Mouse (Mus musculus): ENCODE measurements around the gene Rabep1. TPM values are rescaled to one million over a fixed set of nuclear protein-coding genes. Genes with fewer than 3 reads are reported as not detected.

Rabep1 gene
- total and polyA plus RNA-seq, 2 experiments = 3.5 to 29.1 TPM

GRCm38 (mm10) chr11:70970560-70971540 lies 126.3 kb downstream of the Rabep1 start:
- no peaks in the 10 kb centered on the region for H3K27me3 ChIP-seq (ENCODE audit: control insufficient read depth, insufficient read depth, low read length)
- H3K36me3 ChIP-seq (ENCODE audit: control insufficient read depth, insufficient read depth, low read length) = peaks cover 21% of the 10 kb centered on the region
- no peak for TF ChIP-seq POLR2A (IDR thresholded peaks at IDR 0.05; ENCODE audit: extremely low read depth, insufficient read depth, low read length)
- peak; percentile 32; the same call in 1 of the 2 replicates for TF ChIP-seq CTCF (IDR thresholded peaks at IDR 0.05; ENCODE audit: low read depth, low read length)
- peak; percentile 55 for DNase-seq (ENCODE audit: extremely low read depth, low read depth, low spot score)
- H3K4me3 ChIP-seq (ENCODE audit: insufficient read depth, low read depth, low read length) = peak overlapping the region; percentile 97
- peak overlapping the region; percentile 84 for H3K9ac ChIP-seq (ENCODE audit: low read depth, low read length)
- 11% methylated on average over 24 of the region's 24 CpGs for WGBS
- peak overlapping the region; percentile 79 for H3K27ac ChIP-seq (replicated peaks; ENCODE audit: insufficient read depth, low read depth, low read length)
- peaks cover 13% of the 10 kb centered on the region for H3K4me1 ChIP-seq (ENCODE audit: control insufficient read depth, insufficient read depth, low read length)
- H3K79me2 ChIP-seq (ENCODE audit: control insufficient read depth, insufficient read depth, low read length) = peaks cover 13% of the 10 kb centered on the region; the same call in 1 of the 2 replicates

GRCm38 (mm10) chr11:70972586-70972985 lies 128.0 kb downstream of the Rabep1 start:
- DNase-seq (ENCODE audit: extremely low read depth, low read depth, low spot score) = peak; percentile 96
- TF ChIP-seq POLR2A (IDR thresholded peaks at IDR 0.05; ENCODE audit: extremely low read depth, insufficient read depth, low read length) = no peak
- TF ChIP-seq CTCF (IDR thresholded peaks at IDR 0.05; ENCODE audit: low read depth, low read length) = no peak
- Histone ChIP-seq H3K4me3 (ENCODE audit: insufficient read depth, low read depth, low read length) (no peak overlapping the region), H3K79me2 (ENCODE audit: control insufficient read depth, insufficient read depth, low read length) (peaks cover 13% of the 10 kb centered on the region; the same call in 1 of the 2 replicates), H3K27me3 (ENCODE audit: control insufficient read depth, insufficient read depth, low read length) (no peaks in the 10 kb centered on the region), H3K9ac (ENCODE audit: low read depth, low read length) (no peak overlapping the region), H3K4me1 (ENCODE audit: control insufficient read depth, insufficient read depth, low read length) (peaks cover 13% of the 10 kb centered on the region), H3K27ac (replicated peaks; ENCODE audit: insufficient read depth, low read depth, low read length) (peak overlapping the region; percentile 79), H3K36me3 (ENCODE audit: control insufficient read depth, insufficient read depth, low read length) (peaks cover 27% of the 10 kb centered on the region)
- 16% methylated on average over 1 of the region's 1 CpGs for WGBS

DNA sequence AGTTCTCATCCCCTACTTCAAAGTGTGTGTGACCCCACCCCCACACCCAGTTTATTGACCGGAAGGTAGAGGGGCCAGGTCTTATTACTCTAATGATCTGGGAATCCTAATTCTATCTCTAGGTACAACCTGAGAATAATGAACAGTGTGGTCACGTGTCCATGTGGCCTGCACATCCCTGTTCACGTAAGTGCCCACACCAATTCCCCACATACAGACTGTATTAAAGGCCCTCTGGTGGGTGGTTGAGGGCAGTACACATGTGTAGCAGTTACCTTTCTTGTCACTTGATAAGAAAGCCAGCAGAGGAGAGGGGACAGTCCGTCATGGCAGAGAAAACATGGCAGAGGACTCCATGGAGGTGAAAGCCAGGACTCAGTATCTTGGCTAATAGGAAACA lies 129.4 kb downstream of the Rabep1 start:
- no peak overlapping the region for H3K4me3 ChIP-seq (ENCODE audit: insufficient read depth, low read depth, low read length)
- 81% methylated on average over 4 of the region's 4 CpGs for WGBS
- no peak for DNase-seq (ENCODE audit: extremely low read depth, low read depth, low spot score)

GRCm38 (mm10) chr11:70975193-70975592 lies 130.6 kb downstream of the Rabep1 start:
- H3K36me3 ChIP-seq (ENCODE audit: control insufficient read depth, insufficient read depth, low read length) = peaks cover 40% of the 10 kb centered on the region
- no peak for DNase-seq (ENCODE audit: extremely low read depth, low read depth, low spot score)
- WGBS = 75% methylated on average over 2 of the region's 2 CpGs
- 0 out of 2 replicates have a peak, but pooled peaks cover 6% of the 10 kb centered on the region for H3K79me2 ChIP-seq (ENCODE audit: control insufficient read depth, insufficient read depth, low read length)
- H3K27ac ChIP-seq (replicated peaks; ENCODE audit: insufficient read depth, low read depth, low read length) = no peak overlapping the region
- peaks cover 8% of the 10 kb centered on the region for H3K4me1 ChIP-seq (ENCODE audit: control insufficient read depth, insufficient read depth, low read length)
- H3K27me3 ChIP-seq (ENCODE audit: control insufficient read depth, insufficient read depth, low read length) = no peaks in the 10 kb centered on the region
- H3K9ac ChIP-seq (ENCODE audit: low read depth, low read length) = no peak overlapping the region
- TF ChIP-seq CTCF (IDR thresholded peaks at IDR 0.05; ENCODE audit: low read depth, low read length) = no peak
- no peak for TF ChIP-seq POLR2A (IDR thresholded peaks at IDR 0.05; ENCODE audit: extremely low read depth, insufficient read depth, low read length)
- H3K4me3 ChIP-seq (ENCODE audit: insufficient read depth, low read depth, low read length) = no peak overlapping the region

More for the DNA sequence above, 129.4 kb downstream of the Rabep1 start:
- Histone ChIP-seq H3K27me3 (ENCODE audit: control insufficient read depth, insufficient read depth, low read length) (no peaks in the 10 kb centered on the region), H3K4me1 (ENCODE audit: control insufficient read depth, insufficient read depth, low read length) (peaks cover 11% of the 10 kb centered on the region), H3K27ac (replicated peaks; ENCODE audit: insufficient read depth, low read depth, low read length) (no peak overlapping the region), H3K9ac (ENCODE audit: low read depth, low read length) (no peak overlapping the region), H3K79me2 (ENCODE audit: control insufficient read depth, insufficient read depth, low read length) (peaks cover 13% of the 10 kb centered on the region; the same call in 1 of the 2 replicates), H3K36me3 (ENCODE audit: control insufficient read depth, insufficient read depth, low read length) (peaks cover 37% of the 10 kb centered on the region)
- TF ChIP-seq CTCF (IDR thresholded peaks at IDR 0.05; ENCODE audit: low read depth, low read length) (no peak), POLR2A (IDR thresholded peaks at IDR 0.05; ENCODE audit: extremely low read depth, insufficient read depth, low read length) (no peak)

GRCm38 (mm10) chr11:70977293-70977692 lies 132.7 kb downstream of the Rabep1 start:
- Histone ChIP-seq H3K4me1 (ENCODE audit: control insufficient read depth, insufficient read depth, low read length) (peaks cover 11% of the 10 kb centered on the region), H3K36me3 (ENCODE audit: control insufficient read depth, insufficient read depth, low read length) (peaks cover 41% of the 10 kb centered on the region), H3K27ac (replicated peaks; ENCODE audit: insufficient read depth, low read depth, low read length) (no peak overlapping the region), H3K9ac (ENCODE audit: low read depth, low read length) (no peak overlapping the region), H3K79me2 (ENCODE audit: control insufficient read depth, insufficient read depth, low read length) (0 out of 2 replicates have a peak, but pooled peaks cover 5% of the 10 kb centered on the region), H3K27me3 (ENCODE audit: control insufficient read depth, insufficient read depth, low read length) (no peaks in the 10 kb centered on the region), H3K4me3 (ENCODE audit: insufficient read depth, low read depth, low read length) (no peak overlapping the region)
- no peak for DNase-seq (ENCODE audit: extremely low read depth, low read depth, low spot score)
- WGBS = 92% methylated on average over 6 of the region's 6 CpGs
- no peak for TF ChIP-seq POLR2A (IDR thresholded peaks at IDR 0.05; ENCODE audit: extremely low read depth, insufficient read depth, low read length)
- TF ChIP-seq CTCF (IDR thresholded peaks at IDR 0.05; ENCODE audit: low read depth, low read length) = no peak
